Mouse (Mus musculus): ENCODE measurements at regions not wholly inside any gene's neighbourhood (a gene's known extent, or its start where the extent isn't known, plus 50 kb on each side); places are given as distances from the start of the nearest gene placed in this dataset.

GRCm38 (mm10) chr5:11983452-11983851 is 65.6 kb downstream of the 4933402N22Rik start:
- DNase-seq (ENCODE audit: low spot score), result no peak

- DNase-seq (ENCODE audit: low spot score), result no peak
Observed at GRCm38 (mm10) chr5:11989140-11989539, 71.3 kb downstream of the 4933402N22Rik start.

GRCm38 (mm10) chr5:12000777-12001176 is 82.9 kb downstream of the 4933402N22Rik start:
- DNase-seq (ENCODE audit: low spot score), result no peak

- no peak for DNase-seq (ENCODE audit: low spot score)
Observed at GRCm38 (mm10) chr5:12006473-12006872, 88.6 kb downstream of the 4933402N22Rik start.

GRCm38 (mm10) chr5:12016332-12016731 is 98.5 kb downstream of the 4933402N22Rik start:
- no peak for DNase-seq (ENCODE audit: low spot score)

GRCm38 (mm10) chr5:12020489-12020888 is 102.6 kb downstream of the 4933402N22Rik start:
- no peak for DNase-seq (ENCODE audit: low spot score)

- DNase-seq (ENCODE audit: low spot score), result no peak
Observed at GRCm38 (mm10) chr5:12024705-12025383, 107.0 kb downstream of the 4933402N22Rik start.

- peak; percentile 7 for DNase-seq (ENCODE audit: low spot score)
Observed at GRCm38 (mm10) chr5:12030002-12030401, 112.2 kb downstream of the 4933402N22Rik start.

- no peak for DNase-seq (ENCODE audit: low spot score)
Observed at GRCm38 (mm10) chr5:12049806-12050205, 132.0 kb downstream of the 4933402N22Rik start.

GRCm38 (mm10) chr5:12080191-12080590 is 162.3 kb downstream of the 4933402N22Rik start:
- no peak for DNase-seq (ENCODE audit: low spot score)

GRCm38 (mm10) chr5:12093680-12094079 is 175.8 kb downstream of the 4933402N22Rik start:
- DNase-seq (ENCODE audit: low spot score), result no peak

- no peak for DNase-seq (ENCODE audit: low spot score)
Observed at GRCm38 (mm10) chr5:12116587-12117354, 198.9 kb downstream of the 4933402N22Rik start.

GRCm38 (mm10) chr5:12124935-12125334 is 207.1 kb downstream of the 4933402N22Rik start:
- DNase-seq (ENCODE audit: low spot score), result no peak

GRCm38 (mm10) chr5:12127484-12128265 is 209.8 kb downstream of the 4933402N22Rik start:
- DNase-seq (ENCODE audit: low spot score), result no peak

- DNase-seq (ENCODE audit: low spot score), result no peak
Observed at GRCm38 (mm10) chr5:12138961-12139360, 221.1 kb downstream of the 4933402N22Rik start.

- DNase-seq (ENCODE audit: low spot score), result no peak
Observed at GRCm38 (mm10) chr5:12153295-12153694, 229.9 kb upstream of the Sema3d start.

- DNase-seq (ENCODE audit: low spot score), result no peak
Observed at GRCm38 (mm10) chr5:12154551-12155091, 228.6 kb upstream of the Sema3d start.

GRCm38 (mm10) chr5:12191681-12192080 is 191.5 kb upstream of the Sema3d start:
- no peak for DNase-seq (ENCODE audit: low spot score)

GRCm38 (mm10) chr5:12207452-12207851 is 175.7 kb upstream of the Sema3d start:
- no peak for DNase-seq (ENCODE audit: low spot score)

GRCm38 (mm10) chr5:12209631-12210030 is 173.6 kb upstream of the Sema3d start:
- no peak for DNase-seq (ENCODE audit: low spot score)

- DNase-seq (ENCODE audit: low spot score), result no peak
Observed at GRCm38 (mm10) chr5:12213448-12213847, 169.7 kb upstream of the Sema3d start.

GRCm38 (mm10) chr5:12219424-12220107 is 163.6 kb upstream of the Sema3d start:
- no peak for DNase-seq (ENCODE audit: low spot score)

Data from ovary, postnatal 10 days (tissue).